Comparison of ENCODE assay signal across 8 mouse cellular contexts in genomic region chr5:125215346-125215929, GRCm38 (mm10). TPM values are rescaled to one million over a fixed set of nuclear protein-coding genes. Genes with fewer than 3 reads are reported as not detected.
DNase-seq lines count a peak whose midpoint lies in the region; ATAC-seq and TF ChIP-seq lines count a peak whose summit lies in the region.

No protein-coding gene starts in this region.

- TF ChIP-seq POLR2A in testis, adult 2 months (IDR thresholded peaks at IDR 0.05; ENCODE audit: control insufficient read depth, low read depth, low read length), result no peak; the same call in 1 of the 2 replicates

- ATAC-seq in forebrain, embryonic 16.5 days, result no peak
- ATAC-seq in hindbrain, embryonic 14.5 days (ENCODE audit: low FRiP score), result no peak; the same call in 1 of the 2 replicates
- no peak; the same call in 1 of the 2 replicates for ATAC-seq in limb, embryonic 13.5 days (ENCODE audit: low FRiP score, low read depth)

- no peaks in the 10 kb centered on the region for H3K9me3 ChIP-seq in forebrain, embryonic 16.5 days (ENCODE audit: control insufficient read depth, low read length)
- no peaks in the 10 kb centered on the region for H3K9me3 ChIP-seq in hindbrain, embryonic 14.5 days (ENCODE audit: control insufficient read depth, low read length)
- H3K9me3 ChIP-seq in limb, embryonic 13.5 days, result no peaks in the 10 kb centered on the region

- H3K27me3 ChIP-seq in forebrain, embryonic 16.5 days (replicated peaks; ENCODE audit: control insufficient read depth, insufficient read depth, low read length), result no peaks in the 10 kb centered on the region
- H3K27me3 ChIP-seq in hindbrain, embryonic 14.5 days (ENCODE audit: control insufficient read depth, insufficient read depth, low read length), result no peaks in the 10 kb centered on the region
- no peaks in the 10 kb centered on the region for H3K27me3 ChIP-seq in limb, embryonic 13.5 days
- no peaks in the 10 kb centered on the region for H3K27me3 ChIP-seq in testis, adult 2 months (ENCODE audit: control insufficient read depth, insufficient read depth, low read length)

- WGBS in forebrain, embryonic 16.5 days, result 14% methylated on average over 11 of the region's 11 CpGs
- 21% methylated on average over 11 of the region's 11 CpGs for WGBS in hindbrain, embryonic 14.5 days
- 20% methylated on average over 11 of the region's 11 CpGs for WGBS in limb, embryonic 13.5 days

- peak overlapping the region; percentile 15; the same call in 1 of the 2 replicates for H3K4me3 ChIP-seq in brown adipose tissue, adult 24 weeks (ENCODE audit: insufficient read depth, low read depth, low read length)
- H3K4me3 ChIP-seq in forebrain, embryonic 16.5 days (replicated peaks; ENCODE audit: low read length), result no peak overlapping the region
- H3K4me3 ChIP-seq in hindbrain, embryonic 14.5 days (replicated peaks; ENCODE audit: low read length), result 0 out of 2 replicates have a peak overlapping the region, but pooled peaks have one; percentile 1
- H3K4me3 ChIP-seq in limb, embryonic 13.5 days, result peak overlapping the region; percentile 27
- no peak overlapping the region; the same call in 1 of the 2 replicates for H3K4me3 ChIP-seq in testis, adult 2 months (ENCODE audit: control insufficient read depth, low read depth, low read length)

- H3K36me3 ChIP-seq in forebrain, embryonic 16.5 days (ENCODE audit: control insufficient read depth, insufficient read depth), result no peaks in the 10 kb centered on the region
- H3K36me3 ChIP-seq in hindbrain, embryonic 14.5 days (replicated peaks; ENCODE audit: control insufficient read depth, insufficient read depth), result no peaks in the 10 kb centered on the region
- no peaks in the 10 kb centered on the region for H3K36me3 ChIP-seq in limb, embryonic 13.5 days
- H3K36me3 ChIP-seq in testis, adult 2 months (ENCODE audit: control insufficient read depth, insufficient read depth, low read length), result no peaks in the 10 kb centered on the region

- TF ChIP-seq CTCF in testis, adult 2 months (IDR thresholded peaks at IDR 0.05; ENCODE audit: control insufficient read depth, insufficient read depth, insufficient replicate concordance, low read depth, low read length), result no peak

- H3K27ac ChIP-seq in brown adipose tissue, adult 24 weeks (replicated peaks; ENCODE audit: low read depth, low read length), result 0 out of 2 replicates have a peak overlapping the region, but pooled peaks have one; percentile 5
- peak overlapping the region; percentile 89 for H3K27ac ChIP-seq in forebrain, embryonic 16.5 days (ENCODE audit: low read length)
- peak overlapping the region; percentile 87 for H3K27ac ChIP-seq in hindbrain, embryonic 14.5 days
- H3K27ac ChIP-seq in limb, embryonic 13.5 days, result peak overlapping the region; percentile 89
- peak overlapping the region; percentile 86 for H3K27ac ChIP-seq in testis, adult 2 months (ENCODE audit: control insufficient read depth, insufficient read depth, low read depth, low read length)

- intact Hi-C loops in left cerebral cortex, postnatal 4 days (cut with DNase I), result no loop called here

- H3K9ac ChIP-seq in forebrain, embryonic 16.5 days (replicated peaks; ENCODE audit: low read depth, low read length), result peak overlapping the region; percentile 27
- peak overlapping the region; percentile 54 for H3K9ac ChIP-seq in hindbrain, embryonic 14.5 days
- H3K9ac ChIP-seq in limb, embryonic 13.5 days, result peak overlapping the region; percentile 60

- peaks cover 5% of the 10 kb centered on the region for H3K4me1 ChIP-seq in brown adipose tissue, adult 24 weeks (ENCODE audit: control insufficient read depth, insufficient read depth, insufficient read length, low read length)
- H3K4me1 ChIP-seq in forebrain, embryonic 16.5 days (replicated peaks; ENCODE audit: control insufficient read depth, insufficient read depth, low read length), result peaks cover 25% of the 10 kb centered on the region
- peaks cover 27% of the 10 kb centered on the region for H3K4me1 ChIP-seq in hindbrain, embryonic 14.5 days (replicated peaks; ENCODE audit: control insufficient read depth, insufficient read depth, low read length)
- peaks cover 26% of the 10 kb centered on the region for H3K4me1 ChIP-seq in limb, embryonic 13.5 days
- H3K4me1 ChIP-seq in testis, adult 2 months (ENCODE audit: control insufficient read depth, insufficient read depth, low read length), result peaks cover 14% of the 10 kb centered on the region

- H3K4me2 ChIP-seq in forebrain, embryonic 16.5 days (ENCODE audit: low read length), result peak overlapping the region; percentile 42
- peak overlapping the region; percentile 46 for H3K4me2 ChIP-seq in hindbrain, embryonic 14.5 days (replicated peaks)
- peak overlapping the region; percentile 63 for H3K4me2 ChIP-seq in limb, embryonic 13.5 days (replicated peaks)

- peak; percentile 84 for DNase-seq in left cerebral cortex, postnatal 4 days
- DNase-seq in left cerebral cortex, adult 11 months (ENCODE audit: low spot score), result no peak
- DNase-seq in hindbrain, embryonic 14.5 days (ENCODE audit: low spot score), result no peak
- no peak for DNase-seq in spleen, postnatal 10 days (ENCODE audit: low spot score in 2 of 2)

RNA-seq across cellular contexts. Expression of gene Ncor2, which starts 36.4 kb away (rescaled TPM):
- 100 to 1,000 TPM; 110 to 115 TPM for total RNA-seq in left cerebral cortex, postnatal 4 days (2021)
- polyA plus RNA-seq in brown adipose tissue, adult 24 weeks (2012; ENCODE audit: insufficient read depth, insufficient read length, missing spikeins), result 19.5 and 26.5 TPM in 2 replicates
- polyA plus RNA-seq in forebrain, embryonic 16.5 days (2015; fragmentation: Nextera tagmentation; extraction: Ambion mirVana), result 26.5 and 27.1 TPM in 2 replicates
- polyA plus RNA-seq in hindbrain, embryonic 14.5 days (2014; fragmentation: Nextera tagmentation; extraction: Ambion mirVana), result 26.0 and 27.4 TPM in 2 replicates
- polyA plus RNA-seq in limb, embryonic 13.5 days (2015; fragmentation: Nextera tagmentation; extraction: Ambion mirVana), result 33.9 and 34.9 TPM in 2 replicates
- polyA plus RNA-seq in testis, adult 2 months (2012; rRNA removed), result 28.0 and 31.7 TPM in 2 replicates

Comparison
In these comparisons a context has a peak if more than half of its experiments do, and no peak if none do; other contexts are left out.
1. H3K27ac ChIP-seq: peak in every context shown above with its lines; median percentile 89 in forebrain, embryonic 16.5 days; 89 in limb, embryonic 13.5 days; 87 in hindbrain, embryonic 14.5 days; 86 in testis, adult 2 months; 5 in brown adipose tissue, adult 24 weeks.
2. H3K4me3 ChIP-seq: peak in brown adipose tissue, adult 24 weeks (single experiment), hindbrain, embryonic 14.5 days (single experiment) and limb, embryonic 13.5 days (single experiment); none in forebrain, embryonic 16.5 days (single experiment) and testis, adult 2 months (single experiment).
3. Peak in every context shown above with its lines, with median percentiles within 50 percentile points of each other: H3K4me2 ChIP-seq and H3K9ac ChIP-seq.